Mouse (Mus musculus) R1 (cell line): ENCODE results near the gene Borcs6.

Experiments used
- DNase-seq: peaks from one replicate; pipeline ENCODE4 v3.0.0-alpha.2; 2018; ENCODE audit warnings: low read depth, low spot score

Borcs6 gene

DNA sequence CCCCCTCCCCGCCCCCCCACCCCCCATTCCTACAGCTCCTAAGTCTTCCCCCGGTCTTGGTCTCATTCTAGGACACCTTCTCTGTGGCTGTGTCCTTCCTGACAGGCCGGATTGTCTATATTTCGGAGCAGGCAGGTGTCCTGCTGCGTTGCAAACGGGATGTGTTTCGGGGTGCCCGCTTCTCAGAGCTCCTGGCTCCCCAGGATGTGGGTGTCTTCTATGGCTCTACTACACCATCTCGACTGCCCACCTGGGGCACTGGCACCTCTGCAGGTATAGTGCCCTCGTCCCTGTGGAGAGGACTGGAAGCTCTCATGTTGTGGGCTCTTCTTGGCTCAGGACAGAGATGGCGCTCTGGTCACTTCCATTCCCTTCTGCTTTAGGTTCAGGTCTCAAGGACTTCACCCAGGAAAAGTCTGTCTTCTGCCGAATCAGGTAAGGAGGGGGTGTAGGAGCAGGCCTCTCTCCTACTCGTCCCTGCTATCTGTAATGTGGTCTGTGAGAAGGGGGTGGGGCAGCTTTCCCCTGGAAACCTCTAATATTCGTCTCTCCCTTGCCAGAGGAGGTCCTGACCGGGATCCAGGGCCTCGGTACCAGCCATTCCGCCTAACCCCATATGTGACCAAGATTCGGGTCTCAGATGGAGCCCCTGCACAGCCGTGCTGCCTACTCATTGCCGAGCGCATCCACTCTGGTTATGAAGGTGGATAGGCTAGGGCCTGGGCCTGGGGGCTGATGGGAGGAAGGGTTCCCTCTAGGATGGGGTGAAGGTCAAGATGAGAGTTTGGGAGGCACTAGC lies 42.3 kb downstream of the Borcs6 start:
- DNase-seq: no peak

DNA sequence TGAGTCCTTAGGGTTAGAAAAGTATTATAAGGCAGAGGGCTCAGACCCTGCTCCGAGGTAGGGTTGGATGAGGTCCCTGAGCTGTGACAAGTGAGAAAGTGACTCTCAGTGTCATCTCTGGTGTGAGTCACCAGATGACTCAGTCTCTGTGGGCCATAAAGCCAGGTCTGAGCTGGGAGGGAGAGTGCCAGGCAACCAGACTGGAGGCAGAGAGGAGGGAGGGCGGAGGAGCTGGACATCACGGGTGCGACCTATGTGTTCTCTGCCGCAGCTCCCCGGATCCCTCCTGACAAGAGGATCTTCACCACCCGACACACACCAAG lies 42.8 kb downstream of the Borcs6 start:
- DNase-seq: no peak

DNA sequence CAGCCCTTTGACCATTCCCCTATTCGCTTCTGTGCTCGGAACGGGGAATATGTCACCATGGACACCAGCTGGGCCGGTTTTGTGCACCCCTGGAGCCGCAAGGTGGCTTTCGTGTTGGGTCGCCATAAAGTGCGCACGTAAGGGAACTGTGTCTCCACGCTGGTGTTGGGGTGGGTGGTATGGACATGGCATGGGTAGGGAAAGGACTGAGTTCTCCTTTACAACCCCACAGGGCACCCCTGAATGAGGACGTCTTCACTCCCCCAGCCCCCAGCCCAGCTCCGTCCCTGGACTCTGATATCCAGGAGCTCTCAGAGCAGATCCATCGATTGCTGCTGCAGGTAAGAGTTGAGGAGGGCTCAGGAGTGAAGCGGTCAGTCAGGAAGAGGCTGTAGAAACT lies 43.6 kb downstream of the Borcs6 start:
- no peak for DNase-seq

DNA sequence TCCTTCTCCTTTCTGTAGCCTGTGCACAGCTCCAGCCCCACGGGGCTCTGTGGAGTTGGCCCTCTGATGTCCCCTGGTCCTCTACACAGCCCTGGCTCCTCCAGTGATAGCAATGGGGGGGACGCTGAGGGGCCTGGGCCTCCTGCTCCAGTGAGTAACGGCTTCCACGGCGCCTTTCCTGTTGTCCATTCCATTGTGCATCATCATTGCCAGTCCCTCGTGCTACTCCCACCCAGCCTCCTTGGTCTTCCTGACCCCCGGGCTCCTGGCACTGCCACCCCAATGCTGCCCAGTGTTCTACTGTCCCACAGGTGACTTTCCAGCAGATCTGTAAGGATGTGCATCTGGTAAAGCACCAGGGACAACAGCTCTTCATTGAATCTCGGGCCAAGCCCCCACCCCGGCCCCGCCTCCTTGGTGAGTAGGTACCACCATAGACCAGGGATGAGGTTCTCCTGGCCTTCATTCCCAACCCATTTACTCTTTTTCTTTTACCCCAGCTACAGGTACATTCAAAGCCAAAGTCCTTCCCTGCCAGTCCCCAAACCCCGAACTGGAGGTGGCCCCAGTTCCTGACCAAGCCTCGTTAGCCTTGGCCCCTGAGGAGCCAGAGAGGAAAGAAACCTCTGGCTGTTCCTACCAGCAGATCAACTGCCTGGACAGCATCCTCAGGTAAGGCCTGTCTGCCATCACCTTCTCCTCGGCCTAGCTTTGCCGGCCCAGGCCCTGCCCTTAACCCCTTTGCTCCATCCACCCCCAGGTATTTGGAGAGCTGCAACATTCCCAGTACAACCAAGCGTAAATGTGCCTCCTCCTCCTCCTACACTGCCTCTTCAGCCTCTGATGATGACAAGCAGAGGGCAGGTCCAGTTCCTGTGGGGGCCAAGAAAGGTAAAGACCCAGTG lies 44.3 kb downstream of the Borcs6 start:
- DNase-seq: no peak

DNA sequence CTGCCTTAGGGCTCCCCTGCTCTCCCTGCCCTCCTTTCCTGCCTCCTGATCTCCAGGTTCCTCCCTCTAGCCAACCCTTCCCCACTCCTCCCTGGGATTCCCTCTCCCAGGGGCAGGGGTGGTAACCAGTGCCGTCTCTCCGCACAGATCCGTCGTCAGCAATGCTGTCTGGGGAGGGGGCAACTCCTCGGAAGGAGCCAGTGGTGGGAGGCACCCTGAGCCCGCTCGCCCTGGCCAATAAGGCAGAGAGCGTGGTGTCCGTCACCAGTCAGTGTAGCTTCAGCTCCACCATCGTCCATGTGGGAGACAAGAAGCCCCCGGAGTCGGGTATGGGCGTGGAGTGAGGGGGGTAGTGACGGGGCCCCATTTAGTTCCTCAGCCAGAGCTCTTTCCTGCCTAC lies 45.0 kb downstream of the Borcs6 start:
- no peak for DNase-seq

DNA sequence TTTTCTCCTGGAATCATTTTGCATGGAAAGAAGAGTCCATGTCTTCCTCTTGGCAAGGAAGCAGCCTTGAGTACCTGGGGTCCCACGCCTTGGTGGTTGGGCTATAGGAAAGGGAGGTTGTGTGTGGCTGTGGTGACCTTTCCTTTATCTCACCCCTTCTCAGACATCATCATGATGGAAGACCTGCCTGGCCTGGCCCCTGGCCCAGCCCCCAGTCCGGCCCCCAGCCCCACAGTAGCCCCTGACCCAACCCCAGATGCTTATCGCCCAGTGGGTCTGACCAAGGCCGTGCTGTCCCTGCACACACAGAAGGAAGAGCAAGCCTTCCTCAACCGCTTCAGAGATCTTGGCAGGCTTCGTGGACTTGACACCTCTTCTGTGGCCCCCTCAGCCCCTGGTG lies 45.7 kb downstream of the Borcs6 start:
- no peak for DNase-seq

DNA sequence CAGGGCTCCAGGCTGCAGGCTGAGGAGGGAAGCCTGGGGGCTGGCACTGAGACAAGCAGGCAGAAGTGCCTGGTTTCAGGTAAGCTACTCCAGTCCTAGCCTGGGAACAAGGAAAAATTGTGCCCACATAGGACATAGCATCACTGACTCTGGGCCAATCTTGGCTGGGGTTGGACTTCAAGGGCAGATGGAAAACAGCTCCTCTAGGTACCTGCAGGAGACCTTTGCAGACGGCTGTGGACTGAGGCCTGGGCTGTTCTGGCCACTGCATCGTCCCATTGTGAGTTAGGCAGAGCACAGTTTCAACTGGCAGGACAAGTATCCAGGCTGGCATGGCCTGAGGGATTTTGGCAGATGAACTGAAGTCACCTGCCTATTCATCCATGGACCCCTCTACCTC lies 46.3 kb downstream of the Borcs6 start:
- no peak for DNase-seq

DNA sequence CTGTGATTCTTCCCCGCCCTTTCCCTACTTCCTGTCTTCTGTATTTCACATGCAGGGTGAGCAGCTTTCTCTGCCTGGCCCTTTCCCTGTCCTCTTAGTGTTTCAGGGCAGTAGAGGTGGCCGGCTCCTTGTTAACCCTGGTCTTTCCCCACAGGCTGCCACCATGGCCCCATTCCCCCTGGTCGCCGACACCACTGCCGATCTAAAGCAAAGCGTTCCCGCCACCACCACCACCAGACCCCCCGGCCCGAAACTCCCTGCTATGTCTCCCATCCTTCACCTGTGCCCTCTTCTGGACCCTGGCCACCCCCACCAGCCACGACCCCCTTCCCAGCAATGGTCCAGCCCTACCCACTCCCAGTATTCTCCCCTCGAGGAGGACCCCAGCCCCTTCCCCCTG lies 46.8 kb downstream of the Borcs6 start:
- no peak for DNase-seq

DNA sequence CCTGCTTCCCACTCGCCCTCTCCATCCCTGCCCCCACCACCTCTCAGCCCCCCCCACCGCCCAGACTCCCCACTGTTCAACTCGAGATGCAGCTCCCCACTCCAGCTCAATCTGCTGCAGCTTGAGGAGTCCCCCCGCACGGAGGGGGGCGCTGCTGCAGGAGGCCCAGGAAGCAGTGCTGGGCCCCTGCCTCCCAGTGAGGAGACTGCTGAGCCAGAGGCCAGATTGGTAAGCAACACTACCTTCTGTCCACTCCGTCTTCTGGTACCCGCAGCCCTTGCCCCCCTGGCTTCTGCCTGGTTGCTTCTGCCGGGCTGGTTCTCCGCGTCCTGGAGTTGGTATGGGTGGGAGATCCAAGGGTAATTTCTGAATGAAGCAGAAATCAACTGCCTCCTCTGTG lies 47.3 kb downstream of the Borcs6 start:
- no peak for DNase-seq

DNA sequence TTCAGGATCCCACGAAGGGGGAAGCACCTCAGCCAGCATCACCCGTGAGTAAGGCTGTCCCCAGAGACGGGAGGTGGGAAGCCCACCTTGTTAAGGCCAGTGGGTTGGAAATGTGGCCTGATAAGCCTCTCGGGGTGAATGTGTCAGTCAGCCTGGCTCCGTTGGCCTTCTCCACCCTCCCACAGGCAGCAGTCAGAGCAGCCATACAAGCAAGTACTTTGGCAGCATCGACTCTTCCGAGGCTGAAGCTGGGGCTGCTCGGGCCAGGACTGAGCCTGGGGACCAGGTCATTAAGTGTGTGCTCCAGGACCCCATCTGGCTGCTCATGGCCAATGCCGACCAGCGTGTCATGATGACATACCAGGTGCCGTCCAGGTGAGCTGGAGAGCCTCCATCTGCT lies 48.2 kb downstream of the Borcs6 start:
- DNase-seq: no peak

DNA sequence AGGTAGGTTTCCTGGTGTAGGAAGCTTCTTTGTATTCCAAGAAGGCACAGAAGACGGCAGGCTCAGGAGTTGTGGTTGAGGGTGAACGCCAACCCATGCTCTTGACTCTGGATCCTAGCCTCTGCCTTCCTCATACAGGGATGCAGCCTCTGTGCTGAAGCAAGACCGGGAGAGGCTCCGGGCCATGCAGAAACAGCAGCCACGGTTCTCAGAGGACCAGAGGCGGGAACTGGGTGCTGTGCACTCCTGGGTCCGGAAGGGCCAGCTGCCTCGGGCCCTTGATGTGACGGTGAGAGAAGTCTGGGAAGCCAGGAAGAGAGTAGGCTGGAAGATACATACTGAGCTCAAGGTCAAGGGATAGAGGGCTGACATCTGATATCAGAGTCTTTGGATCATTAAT lies 48.7 kb downstream of the Borcs6 start:
- DNase-seq: no peak

DNA sequence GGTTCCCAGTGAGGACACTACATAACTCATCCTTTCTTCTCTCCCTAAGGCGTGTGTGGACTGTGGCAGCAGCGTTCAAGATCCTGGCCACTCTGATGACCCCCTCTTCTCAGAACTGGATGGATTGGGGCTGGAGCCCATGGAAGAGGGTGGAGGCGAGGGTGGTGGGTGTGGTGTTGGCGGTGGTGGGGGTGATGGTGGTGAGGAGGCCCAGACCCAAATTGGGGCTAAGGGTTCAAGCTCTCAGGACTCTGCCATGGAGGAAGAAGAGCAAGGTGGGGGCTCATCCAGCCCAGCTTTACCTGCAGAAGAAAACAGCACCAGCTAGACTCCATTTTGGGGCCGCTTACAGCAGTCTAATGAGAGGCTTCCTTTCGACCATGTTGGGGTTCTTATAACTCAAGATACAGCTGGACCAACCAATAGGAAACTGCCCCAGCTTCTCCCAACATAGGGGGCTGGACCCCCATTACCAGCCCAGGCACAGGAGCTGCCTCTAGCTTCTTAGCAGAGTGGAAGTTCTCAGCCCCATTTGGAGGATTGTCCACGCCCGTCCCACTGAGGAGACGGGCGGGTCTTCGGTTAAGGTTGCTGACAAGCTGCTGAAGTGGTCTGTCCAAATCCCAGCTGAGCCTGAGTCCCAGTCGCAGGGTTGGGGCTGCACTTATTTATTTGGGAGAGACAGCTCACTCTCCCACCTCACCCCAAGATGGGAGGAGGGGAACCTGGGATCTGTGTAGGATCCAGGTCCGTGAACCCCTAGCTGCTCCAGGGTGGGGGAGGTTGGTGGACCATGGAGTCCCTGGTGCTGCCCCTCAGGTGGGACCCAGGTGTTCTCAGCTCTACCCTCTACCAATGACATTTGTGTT lies 49.7 kb downstream of the Borcs6 start:
- no peak for DNase-seq

DNA sequence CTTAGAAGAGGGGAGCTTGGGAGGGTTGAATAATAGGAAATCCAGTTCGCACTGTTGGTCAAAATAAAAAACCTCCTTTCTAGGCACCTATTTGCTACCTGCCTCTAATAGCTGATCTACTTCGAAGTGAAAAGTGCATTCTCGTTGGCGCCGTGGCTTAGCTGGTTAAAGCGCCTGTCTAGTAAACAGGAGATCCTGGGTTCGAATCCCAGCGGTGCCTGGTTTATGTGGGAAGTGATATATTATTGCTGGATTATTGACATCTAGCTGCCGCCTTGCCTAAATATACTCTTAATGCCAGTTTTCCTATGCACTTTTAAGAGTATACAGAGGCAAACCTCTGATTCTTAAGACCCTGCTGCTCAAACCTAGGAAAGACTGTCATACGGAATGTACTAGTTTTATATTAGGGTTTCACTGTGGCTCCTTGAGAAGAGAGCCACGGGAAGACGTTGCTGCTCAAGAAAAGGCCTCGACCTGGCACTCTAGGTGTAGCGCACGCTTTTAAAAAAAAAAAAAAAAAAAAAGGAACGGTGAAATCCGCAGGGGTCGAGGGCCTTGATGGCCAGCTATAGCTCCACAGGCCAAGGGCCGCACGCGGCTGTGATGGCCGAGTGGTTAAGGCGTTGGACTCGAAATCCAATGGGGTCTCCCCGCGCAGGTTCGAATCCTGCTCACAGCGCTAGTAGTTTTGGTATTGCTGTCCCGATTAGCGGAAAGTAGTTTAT lies 51.0 kb downstream of the Borcs6 start:
- DNase-seq: peak; percentile 93
